Mouse (Mus musculus) adrenal gland, adult 10 weeks (tissue): ENCODE measurements around the gene 4933430I17Rik. TPM values are rescaled to one million over a fixed set of nuclear protein-coding genes. Genes with fewer than 3 reads are reported as not detected.

ENCODE experiments used
- polyA plus RNA-seq: library from polyadenylated mRNA; stranded (reverse); fragments of 350-450 nt; fragmentation: Illumina TruSeq; extraction: RNeasy Lipid Tissue Mini Kit (QIAGEN cat#74804); gene quantifications from one replicate; pipeline ENCODE4 v1.2.3, GENCODE M21; 2014; ENCODE audit warnings: low read depth, low replicate concordance

The 4933430I17Rik gene
- polyA plus RNA-seq, result not detected

GRCm38 (mm10) chr4:62524651-62525488, at the start of gene 4933430I17Rik, which contains the start of gene Pole3:
4933430I17Rik (plus strand) TSS chr4:62525369.
Pole3 (minus strand) TSS chr4:62525068.

GRCm38 (mm10) chr4:62479937-62480708, 45.0 kb upstream of the 4933430I17Rik start, which contains the start of gene Bspry:
Bspry (plus strand) TSS chr4:62480053.

GRCm38 (mm10) chr4:62503374-62503970, 21.7 kb upstream of the 4933430I17Rik start, which contains the start of gene Hdhd3:
Hdhd3 (minus strand) TSS chr4:62503467.

GRCm38 (mm10) chr4:62519849-62520233, 5.3 kb upstream of the 4933430I17Rik start, which contains the start of gene Alad:
Alad (minus strand) TSS chr4:62519918.

GRCm38 (mm10) chr4:62559797-62560329, 34.7 kb downstream of the 4933430I17Rik start, which contains the start of gene Rgs3:
Rgs3 (plus strand) TSS chr4:62559847.

Other genes with a start within 250 kb of the 4933430I17Rik start
- gene Fkbp15, start 164.8 kb upstream of the 4933430I17Rik start, polyA plus RNA-seq, result 17.0 TPM
- 147 TPM for gene Slc31a1, start 164.6 kb upstream of the 4933430I17Rik start, polyA plus RNA-seq
- gene Cdc26, start 116.7 kb upstream of the 4933430I17Rik start, polyA plus RNA-seq, result 68.4 TPM
- gene Prpf4, start 116.6 kb upstream of the 4933430I17Rik start, polyA plus RNA-seq, result 29.9 TPM
- gene Rnf183, start 90.1 kb upstream of the 4933430I17Rik start, polyA plus RNA-seq, result not detected
- gene Wdr31, start 54.5 kb upstream of the 4933430I17Rik start, polyA plus RNA-seq, result 1.0 TPM
- gene Bspry, start 45.3 kb upstream of the 4933430I17Rik start, polyA plus RNA-seq, result 0.35 TPM
- gene Hdhd3, start 21.9 kb upstream of the 4933430I17Rik start, polyA plus RNA-seq, result not detected
- 1.2 TPM for gene Alad, start 5.5 kb upstream of the 4933430I17Rik start, polyA plus RNA-seq
- 75.5 TPM for gene Pole3, start 301 bp upstream of the 4933430I17Rik start, polyA plus RNA-seq
- 2.5 TPM for gene Rgs3, start 34.5 kb downstream of the 4933430I17Rik start, polyA plus RNA-seq